Mouse (Mus musculus) cortical plate, adult 2 months (tissue): ENCODE results near the gene Zkscan16.

Experiments
- CTCF ChIP-seq: fragments of 200-500 bp; IDR thresholded peaks from 2 replicates; pipeline ENCODE4 v1.5.1; 2011; ENCODE audit warnings: mild to moderate bottlenecking, control low read depth, low read length; ENCODE audit not compliant: insufficient read depth; ENCODE audit errors: extremely low read depth
- POLR2A ChIP-seq: fragments of 200-500 bp; IDR thresholded peaks from 2 replicates; pipeline ENCODE4 v1.6.1; 2011; ENCODE audit warnings: mild to moderate bottlenecking, low read length, control low read depth; ENCODE audit not compliant: insufficient read depth; ENCODE audit errors: extremely low read depth

DNA sequence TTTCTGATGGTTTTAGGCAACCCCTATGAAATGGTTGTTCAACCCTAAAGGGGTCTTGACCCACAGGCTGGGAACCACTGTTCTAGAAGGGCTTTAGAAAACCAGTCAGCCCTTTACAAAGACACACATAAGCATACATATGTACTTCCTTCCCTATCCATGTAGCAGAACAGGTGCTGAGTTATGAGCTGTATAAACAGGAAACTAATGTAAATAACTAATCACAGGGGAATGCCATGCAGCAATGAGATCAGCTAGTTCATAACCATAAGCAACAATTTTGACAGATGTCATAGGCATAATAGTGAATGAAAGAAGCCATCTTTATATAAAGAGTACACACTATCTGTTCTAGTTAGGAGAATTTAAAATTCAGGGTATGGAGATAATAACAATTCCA is 1.8 kb upstream of the Zkscan16 start:
- TF ChIP-seq POLR2A = no peak
- TF ChIP-seq CTCF = no peak
